Mouse (Mus musculus) stomach, postnatal 0 days (tissue): ENCODE measurements around the gene Gm10570.

Experiments
- CTCF ChIP-seq: IDR thresholded peaks from 2 replicates; pipeline ENCODE4 v1.5.1; 2016; ENCODE audit warnings: antibody characterized with exemption, low read depth, mild to moderate bottlenecking, moderate library complexity
- EP300 ChIP-seq: optimal IDR thresholded peaks from 2 replicates; pipeline ENCODE3; 2016; ENCODE audit warnings: antibody characterized with exemption

- TF ChIP-seq EP300 (no peak), CTCF (peak; percentile 54)
Observed at GRCm38 (mm10) chr4:130295047-130295745, 13.3 kb downstream of the Gm10570 start.
